Mouse (Mus musculus) lung, embryonic 15.5 days (tissue): ENCODE data around the gene Dgkd. TPM values are rescaled to one million over a fixed set of nuclear protein-coding genes. Genes with fewer than 3 reads are reported as not detected.

Source experiments
- ATAC-seq: fragments of 200-750 bp; cut with Nextera tagmentation; 2 replicates; pipeline ENCODE4 v1.8.0; 2017; ENCODE audit warnings: moderate number of reproducible peaks, borderline replicate concordance; ENCODE audit not compliant: low FRiP score, low TSS enrichment; ENCODE audit errors: extremely low read depth
- H3K27ac ChIP-seq: fragments of 300-500 bp; sonication (generic); 2 replicates; pipeline ENCODE4 v1.5.1; 2015; ENCODE audit warnings: moderate library complexity, mild to moderate bottlenecking, inconsistent platforms
- H3K27me3 ChIP-seq: fragments of 300-500 bp; sonication (generic); 2 replicates; pipeline ENCODE4 v1.6.1; 2015; ENCODE audit warnings: inconsistent platforms
- H3K36me3 ChIP-seq: fragments of 300-500 bp; sonication (generic); 2 replicates; pipeline ENCODE4 v1.6.1; 2015; ENCODE audit warnings: inconsistent platforms
- H3K4me1 ChIP-seq: fragments of 300-500 bp; sonication (generic); 2 replicates; pipeline ENCODE4 v1.6.1; 2015; ENCODE audit warnings: inconsistent platforms
- H3K4me2 ChIP-seq: fragments of 300-500 bp; sonication (generic); 2 replicates; pipeline ENCODE4 v1.6.1; 2015; ENCODE audit warnings: inconsistent platforms, mild to moderate bottlenecking, moderate library complexity
- H3K4me3 ChIP-seq: fragments of 300-500 bp; sonication (generic); 2 replicates; pipeline ENCODE4 v1.5.1; 2015; ENCODE audit warnings: mild to moderate bottlenecking, inconsistent platforms
- H3K9ac ChIP-seq: fragments of 300-500 bp; sonication (generic); 2 replicates; pipeline ENCODE4 v1.6.1; 2015; ENCODE audit warnings: inconsistent platforms
- H3K9me3 ChIP-seq: fragments of 300-500 bp; sonication (generic); 2 replicates; pipeline ENCODE4 v1.6.1; 2016; ENCODE audit warnings: inconsistent platforms
- WGBS: fragments of 180-500 bp; shearing (Covaris S2); methylation state at CpG from one replicate; pipeline ENCODE4 v1.1.7; 2015; 5-methylcytosine and 5-hydroxymethylcytosine counted together
- polyA plus RNA-seq: library from polyadenylated mRNA; unstranded; fragments of >200 nt; fragmentation: Nextera tagmentation; extraction: Ambion mirVana; gene quantifications from 2 replicates; pipeline ENCODE4 v1.2.1, GENCODE M21; 2015

Dgkd gene
- polyA plus RNA-seq, 1 experiment from 2014 or later: 33.5 TPM

GRCm38 (mm10) chr1:87852081-87852790 lies 851 bp upstream of the Dgkd start:
- peak overlapping the region; percentile 38 for H3K9ac ChIP-seq
- no peaks in the 10 kb centered on the region for H3K36me3 ChIP-seq
- H3K4me1 ChIP-seq: peaks cover 47% of the 10 kb centered on the region
- H3K4me2 ChIP-seq: peak overlapping the region; percentile 87
- H3K9me3 ChIP-seq: no peaks in the 10 kb centered on the region
- no peaks in the 10 kb centered on the region for H3K27me3 ChIP-seq
- no peak for ATAC-seq
- H3K4me3 ChIP-seq: peak overlapping the region; percentile 73
- WGBS: 54% methylated on average over 5 of the region's 5 CpGs
- peak overlapping the region; percentile 57; the same call in 1 of the 2 replicates for H3K27ac ChIP-seq

- H3K9ac ChIP-seq: peak overlapping the region; percentile 73
- peak; percentile 46 for ATAC-seq
- WGBS: under 1% methylated on average over 40 of the region's 48 CpGs
- H3K36me3 ChIP-seq: no peaks in the 10 kb centered on the region
- H3K9me3 ChIP-seq: no peaks in the 10 kb centered on the region
- peak overlapping the region; percentile 73 for H3K4me3 ChIP-seq
- peak overlapping the region; percentile 53 for H3K27ac ChIP-seq
- H3K27me3 ChIP-seq: no peaks in the 10 kb centered on the region
- peaks cover 41% of the 10 kb centered on the region for H3K4me1 ChIP-seq
- peak overlapping the region; percentile 87 for H3K4me2 ChIP-seq
Observed at GRCm38 (mm10) chr1:87853601-87854361, 694 bp downstream of the Dgkd start.

GRCm38 (mm10) chr1:87854411-87854810 lies 1.3 kb downstream of the Dgkd start:
- Histone ChIP-seq H3K36me3 (no peaks in the 10 kb centered on the region), H3K4me2 (peak overlapping the region; percentile 87), H3K9ac (peak overlapping the region; percentile 73), H3K4me3 (peak overlapping the region; percentile 73), H3K4me1 (peaks cover 39% of the 10 kb centered on the region), H3K9me3 (no peaks in the 10 kb centered on the region), H3K27me3 (no peaks in the 10 kb centered on the region), H3K27ac (no peak overlapping the region)
- 25% methylated on average over 6 of the region's 6 CpGs for WGBS
- no peak for ATAC-seq

GRCm38 (mm10) chr1:87854851-87855251 lies 1.8 kb downstream of the Dgkd start:
- Histone ChIP-seq H3K9me3 (no peaks in the 10 kb centered on the region), H3K27ac (no peak overlapping the region), H3K4me2 (peak overlapping the region; percentile 87), H3K4me3 (peak overlapping the region; percentile 73; the same call in 1 of the 2 replicates), H3K9ac (no peak overlapping the region), H3K36me3 (no peaks in the 10 kb centered on the region), H3K4me1 (peaks cover 37% of the 10 kb centered on the region), H3K27me3 (no peaks in the 10 kb centered on the region)
- ATAC-seq: no peak
- 42% methylated on average over 2 of the region's 2 CpGs for WGBS

- no peaks in the 10 kb centered on the region for H3K9me3 ChIP-seq
- no peaks in the 10 kb centered on the region for H3K27me3 ChIP-seq
- WGBS: 87% methylated on average over 1 of the region's 1 CpGs
- H3K9ac ChIP-seq: no peak overlapping the region
- ATAC-seq: no peak
- no peak overlapping the region for H3K4me2 ChIP-seq
- no peaks in the 10 kb centered on the region for H3K36me3 ChIP-seq
- H3K27ac ChIP-seq: no peak overlapping the region
- H3K4me3 ChIP-seq: no peak overlapping the region
- H3K4me1 ChIP-seq: peaks cover 37% of the 10 kb centered on the region
Observed at GRCm38 (mm10) chr1:87855522-87855921, 2.4 kb downstream of the Dgkd start.

GRCm38 (mm10) chr1:87856823-87857222 lies 3.7 kb downstream of the Dgkd start:
- Histone ChIP-seq H3K9me3 (no peaks in the 10 kb centered on the region), H3K36me3 (no peaks in the 10 kb centered on the region), H3K27me3 (no peaks in the 10 kb centered on the region), H3K9ac (no peak overlapping the region), H3K4me3 (no peak overlapping the region), H3K4me2 (no peak overlapping the region), H3K27ac (no peak overlapping the region), H3K4me1 (peaks cover 37% of the 10 kb centered on the region)
- ATAC-seq: no peak
- 81% methylated on average over 3 of the region's 3 CpGs for WGBS

GRCm38 (mm10) chr1:87858031-87858430 lies 4.9 kb downstream of the Dgkd start:
- 64% methylated on average over 1 of the region's 1 CpGs for WGBS
- no peak for ATAC-seq
- Histone ChIP-seq H3K27ac (no peak overlapping the region), H3K9ac (no peak overlapping the region), H3K9me3 (no peaks in the 10 kb centered on the region), H3K4me1 (peaks cover 33% of the 10 kb centered on the region), H3K27me3 (no peaks in the 10 kb centered on the region), H3K4me3 (no peak overlapping the region), H3K36me3 (no peaks in the 10 kb centered on the region), H3K4me2 (no peak overlapping the region)

- no peak for ATAC-seq
- Histone ChIP-seq H3K4me1 (peaks cover 33% of the 10 kb centered on the region), H3K27ac (no peak overlapping the region), H3K36me3 (no peaks in the 10 kb centered on the region), H3K4me2 (no peak overlapping the region), H3K9me3 (no peaks in the 10 kb centered on the region), H3K9ac (no peak overlapping the region), H3K4me3 (no peak overlapping the region), H3K27me3 (no peaks in the 10 kb centered on the region)
- WGBS: 65% methylated on average over 2 of the region's 2 CpGs
Observed at GRCm38 (mm10) chr1:87858529-87858928, 5.4 kb downstream of the Dgkd start.

- no peak overlapping the region for H3K4me2 ChIP-seq
- 67% methylated on average over 3 of the region's 3 CpGs for WGBS
- no peaks in the 10 kb centered on the region for H3K36me3 ChIP-seq
- H3K4me1 ChIP-seq: peaks cover 11% of the 10 kb centered on the region
- no peak overlapping the region for H3K4me3 ChIP-seq
- no peak overlapping the region for H3K27ac ChIP-seq
- no peaks in the 10 kb centered on the region for H3K9me3 ChIP-seq
- no peak for ATAC-seq
- H3K27me3 ChIP-seq: no peaks in the 10 kb centered on the region
- no peak overlapping the region for H3K9ac ChIP-seq
Observed at GRCm38 (mm10) chr1:87863602-87864001, 10.5 kb downstream of the Dgkd start.

GRCm38 (mm10) chr1:87864889-87865288 lies 11.8 kb downstream of the Dgkd start:
- H3K4me2 ChIP-seq: no peak overlapping the region
- H3K27me3 ChIP-seq: no peaks in the 10 kb centered on the region
- peaks cover 7% of the 10 kb centered on the region; the same call in 1 of the 2 replicates for H3K4me1 ChIP-seq
- H3K27ac ChIP-seq: no peak overlapping the region
- ATAC-seq: no peak
- H3K9me3 ChIP-seq: no peaks in the 10 kb centered on the region
- no peaks in the 10 kb centered on the region for H3K36me3 ChIP-seq
- no peak overlapping the region for H3K4me3 ChIP-seq
- H3K9ac ChIP-seq: no peak overlapping the region

- ATAC-seq: no peak
- H3K36me3 ChIP-seq: no peaks in the 10 kb centered on the region
- no peak overlapping the region for H3K27ac ChIP-seq
- H3K4me2 ChIP-seq: no peak overlapping the region
- WGBS: 85% methylated on average over 1 of the region's 1 CpGs
- no peaks in the 10 kb centered on the region for H3K9me3 ChIP-seq
- H3K27me3 ChIP-seq: no peaks in the 10 kb centered on the region
- peaks cover 10% of the 10 kb centered on the region; the same call in 1 of the 2 replicates for H3K4me1 ChIP-seq
- no peak overlapping the region for H3K4me3 ChIP-seq
- no peak overlapping the region for H3K9ac ChIP-seq
Observed at GRCm38 (mm10) chr1:87866672-87867071, 13.6 kb downstream of the Dgkd start.

- Histone ChIP-seq H3K9me3 (no peaks in the 10 kb centered on the region), H3K27me3 (no peaks in the 10 kb centered on the region), H3K4me1 (peaks cover 5% of the 10 kb centered on the region; the same call in 1 of the 2 replicates), H3K36me3 (no peaks in the 10 kb centered on the region), H3K9ac (no peak overlapping the region), H3K4me2 (no peak overlapping the region), H3K27ac (peak overlapping the region; percentile 15; the same call in 1 of the 2 replicates), H3K4me3 (no peak overlapping the region)
- ATAC-seq: no peak
Observed at GRCm38 (mm10) chr1:87871546-87871945, 18.5 kb downstream of the Dgkd start.
